Mouse (Mus musculus): ENCODE data around the gene Cda.

Gene Cda

GRCm38 (mm10) chr4:138311595-138311994 lies 56.2 kb downstream of the Cda start:
- in situ Hi-C loops (cut with MboI; ENCODE audit: low sequenced_read_pairs): no loop called here

GRCm38 (mm10) chr4:138310311-138310910 lies 57.4 kb downstream of the Cda start:
- in situ Hi-C loops (cut with MboI; ENCODE audit: low sequenced_read_pairs): no loop called here

GRCm38 (mm10) chr4:138307739-138308138 lies 60.1 kb downstream of the Cda start:
- in situ Hi-C loops (cut with MboI; ENCODE audit: low sequenced_read_pairs): no loop called here

GRCm38 (mm10) chr4:138307025-138307424 lies 60.8 kb downstream of the Cda start:
- in situ Hi-C loops (cut with MboI; ENCODE audit: low sequenced_read_pairs): no loop called here

- in situ Hi-C loops (cut with MboI; ENCODE audit: low sequenced_read_pairs): no loop called here
Measured at GRCm38 (mm10) chr4:138304340-138305104, 63.3 kb downstream of the Cda start, which contains the start of gene Ddost. Gene Ddost (plus strand): TSS chr4:138304730.

GRCm38 (mm10) chr4:138303742-138304141 lies 64.0 kb downstream of the Cda start:
- in situ Hi-C loops (cut with MboI; ENCODE audit: low sequenced_read_pairs): no loop called here

- in situ Hi-C loops (cut with MboI; ENCODE audit: low sequenced_read_pairs): no loop called here
Measured at GRCm38 (mm10) chr4:138303011-138303410, 64.8 kb downstream of the Cda start.

- in situ Hi-C loops (cut with MboI; ENCODE audit: low sequenced_read_pairs): no loop called here
Measured at GRCm38 (mm10) chr4:138301271-138301780, 66.5 kb downstream of the Cda start.

GRCm38 (mm10) chr4:138293949-138294550 lies 73.7 kb downstream of the Cda start:
- in situ Hi-C loops (cut with MboI; ENCODE audit: low sequenced_read_pairs): no loop called here

GRCm38 (mm10) chr4:138293261-138293948 lies 74.4 kb downstream of the Cda start:
- in situ Hi-C loops (cut with MboI; ENCODE audit: low sequenced_read_pairs): no loop called here

GRCm38 (mm10) chr4:138292028-138292427 lies 75.8 kb downstream of the Cda start:
- in situ Hi-C loops (cut with MboI; ENCODE audit: low sequenced_read_pairs): no loop called here

- in situ Hi-C loops (cut with MboI; ENCODE audit: low sequenced_read_pairs): no loop called here
Measured at GRCm38 (mm10) chr4:138288691-138289090, 79.1 kb downstream of the Cda start.
